ENCODE assay signal across 25 mouse cellular contexts in the genomic region with DNA sequence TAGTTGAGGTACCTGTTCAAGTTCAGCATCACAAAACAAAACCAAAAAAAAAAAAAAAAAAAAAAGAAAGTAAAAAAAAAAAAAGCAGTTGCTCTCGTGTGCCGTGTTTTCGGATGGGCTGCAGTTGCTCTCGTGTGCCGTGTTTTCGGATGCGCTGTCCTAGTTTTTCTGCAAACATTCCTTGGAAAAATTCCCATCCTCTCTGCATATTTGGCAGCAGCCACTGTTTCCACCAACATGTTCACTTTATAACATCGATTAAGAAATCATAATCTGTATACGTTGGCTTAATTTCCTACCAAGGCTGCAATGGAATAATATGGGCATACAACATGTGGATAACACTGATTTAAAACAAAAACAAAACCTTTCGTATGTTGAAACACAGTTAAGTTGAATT. TPM values are rescaled to one million over a fixed set of nuclear protein-coding genes. Genes with fewer than 3 reads are reported as not detected.
DNase-seq lines count a peak whose midpoint lies in the region; ATAC-seq and TF ChIP-seq lines count a peak whose summit lies in the region.
"Had no signal": no experiment of that assay in that cellular context is flagged by ENCODE, and none has a peak within 500 bp of the region (broad histone marks: within the 10 kb centered on the region; RNA-seq: fewer than 3 reads in every experiment).

No protein-coding gene starts in this region.

- no peak for ATAC-seq in kidney, embryonic 15.5 days (replicated peaks; ENCODE audit: low FRiP score)
- peak; percentile 58; the same call in 1 of the 2 replicates for ATAC-seq in lung, embryonic 15.5 days (ENCODE audit: borderline replicate concordance, extremely low read depth, low FRiP score, low TSS enrichment)
- ATAC-seq in activated CD4-positive, CD25-positive, alpha-beta regulatory T cell, adult 4 months = no peak
- ATAC-seq: forebrain, embryonic 15.5 days had no signal

- WGBS in cerebellum, adult 2 months = 19% methylated on average over 10 of the region's 10 CpGs
- 62% methylated on average over 10 of the region's 10 CpGs for WGBS in kidney, adult 2 months
- WGBS in kidney, embryonic 15.5 days = 91% methylated on average over 10 of the region's 10 CpGs
- 58% methylated on average over 10 of the region's 10 CpGs for WGBS in lung, embryonic 15.5 days
- WGBS in lung, adult 2 months = 70% methylated on average over 10 of the region's 10 CpGs

- no peak for TF ChIP-seq POLR2A in cerebellum, adult 2 months (IDR thresholded peaks at IDR 0.05; ENCODE audit: borderline replicate concordance, insufficient read depth, low read length)
- TF ChIP-seq POLR2A in kidney, adult 2 months (IDR thresholded peaks at IDR 0.05; ENCODE audit: low read depth, low read length) = no peak
- no peak for TF ChIP-seq POLR2A in lung, adult 2 months (IDR thresholded peaks at IDR 0.05; ENCODE audit: borderline replicate concordance, extremely low read depth, low read depth, low read length)

- peak in 1 of 2 experiments; percentile 59 for DNase-seq in cerebellum, adult 2 months
- DNase-seq in cerebellum, adult 11 months = no peak
- peak; percentile 32 for DNase-seq in kidney, adult 2 months
- no peak for DNase-seq in lung, adult 2 months
- DNase-seq in fat pad, adult 2 months (ENCODE audit: extremely low read depth, low read depth, low spot score) = peak; percentile 40
- DNase-seq: adrenal gland, postnatal 25 days; cerebellum, adult 11-12 months; cerebellum, postnatal 36 days; embryo, embryonic 11 days; gastrocnemius, postnatal 10 days; heart, postnatal 36 days; kidney, adult 11 months; kidney, postnatal 10 days; liver, embryonic 13.5 days had no signal

- no peaks in the 10 kb centered on the region for H3K27me3 ChIP-seq in cerebellum, adult 2 months (ENCODE audit: control insufficient read depth, insufficient read depth, low read length)
- no peaks in the 10 kb centered on the region for H3K27me3 ChIP-seq in kidney, adult 2 months (replicated peaks; ENCODE audit: control insufficient read depth, insufficient read depth, low read length)
- H3K27me3 ChIP-seq in kidney, embryonic 15.5 days = no peaks in the 10 kb centered on the region
- no peaks in the 10 kb centered on the region for H3K27me3 ChIP-seq in lung, embryonic 15.5 days
- H3K27me3 ChIP-seq: embryonic facial prominence, embryonic 13.5 days; forebrain, embryonic 15.5 days; heart, embryonic 13.5 days; hindbrain, embryonic 13.5 days; limb, embryonic 13.5 days; liver, embryonic 13.5 days; midbrain, embryonic 12.5 days had no signal

- no peak overlapping the region for H3K9ac ChIP-seq in kidney, embryonic 15.5 days
- H3K9ac ChIP-seq in lung, embryonic 15.5 days = no peak overlapping the region
- H3K9ac ChIP-seq: embryonic facial prominence, embryonic 13.5 days; forebrain, embryonic 15.5 days; heart, embryonic 13.5 days; hindbrain, embryonic 13.5 days; limb, embryonic 13.5 days; liver, embryonic 13.5 days; midbrain, embryonic 12.5 days had no signal

- H3K9me3 ChIP-seq in kidney, embryonic 15.5 days (replicated peaks) = no peaks in the 10 kb centered on the region
- H3K9me3 ChIP-seq in lung, embryonic 15.5 days = no peaks in the 10 kb centered on the region
- H3K9me3 ChIP-seq: embryonic facial prominence, embryonic 13.5 days; forebrain, embryonic 15.5 days; heart, embryonic 13.5 days; hindbrain, embryonic 13.5 days; limb, embryonic 13.5 days; liver, embryonic 13.5 days; midbrain, embryonic 12.5 days had no signal

- H3K4me1 ChIP-seq in cerebellum, adult 2 months (ENCODE audit: control insufficient read depth, insufficient read depth, low read length) = 0 out of 2 replicates have a peak, but pooled peaks cover under 1% of the 10 kb centered on the region
- H3K4me1 ChIP-seq in kidney, adult 2 months (ENCODE audit: control insufficient read depth, insufficient read depth, low read length) = peaks cover 4% of the 10 kb centered on the region
- H3K4me1 ChIP-seq in kidney, embryonic 15.5 days = peaks cover 10% of the 10 kb centered on the region; the same call in 1 of the 2 replicates
- H3K4me1 ChIP-seq in lung, embryonic 15.5 days = peaks cover 2% of the 10 kb centered on the region; the same call in 1 of the 2 replicates
- H3K4me1 ChIP-seq in lung, adult 2 months (ENCODE audit: control insufficient read depth, insufficient read depth, low read length) = peaks cover 2% of the 10 kb centered on the region
- H3K4me1 ChIP-seq: midbrain, embryonic 12.5 days had no signal

- H3K36me3 ChIP-seq in kidney, adult 2 months (ENCODE audit: control insufficient read depth, insufficient read depth, low read length) = peaks cover 4% of the 10 kb centered on the region; the same call in 1 of the 2 replicates
- H3K36me3 ChIP-seq in kidney, embryonic 15.5 days = peaks cover 46% of the 10 kb centered on the region
- peaks cover 34% of the 10 kb centered on the region for H3K36me3 ChIP-seq in lung, embryonic 15.5 days

- H3K27ac ChIP-seq in cerebellum, adult 2 months (ENCODE audit: insufficient read depth, low read length) = no peak overlapping the region
- H3K27ac ChIP-seq in kidney, adult 2 months (ENCODE audit: insufficient read depth, low read depth, low read length) = no peak overlapping the region
- H3K27ac ChIP-seq in kidney, embryonic 15.5 days = no peak overlapping the region
- no peak overlapping the region for H3K27ac ChIP-seq in lung, embryonic 15.5 days
- H3K27ac ChIP-seq: embryonic facial prominence, embryonic 13.5 days; forebrain, embryonic 15.5 days; heart, embryonic 13.5 days; hindbrain, embryonic 13.5 days; limb, embryonic 13.5 days; liver, embryonic 13.5 days; midbrain, embryonic 12.5 days; stomach, postnatal 0 days had no signal

- peak overlapping the region; percentile 29 for H3K4me3 ChIP-seq in cerebellum, adult 2 months (replicated peaks; ENCODE audit: insufficient read depth, low read depth, low read length)
- H3K4me3 ChIP-seq in kidney, adult 2 months (ENCODE audit: insufficient read depth, low read depth, low read length) = no peak overlapping the region
- H3K4me3 ChIP-seq in kidney, embryonic 15.5 days (replicated peaks) = no peak overlapping the region
- H3K4me3 ChIP-seq in lung, embryonic 15.5 days = no peak overlapping the region
- H3K4me3 ChIP-seq in lung, adult 2 months (replicated peaks; ENCODE audit: extremely low read depth, low read depth, low read length) = no peak overlapping the region
- H3K4me3 ChIP-seq: embryonic facial prominence, embryonic 13.5 days; erythroblast, embryonic 14.5 days; forebrain, embryonic 15.5 days; heart, embryonic 13.5 days; hindbrain, embryonic 13.5 days; limb, embryonic 13.5 days; liver, embryonic 13.5 days; midbrain, embryonic 12.5 days had no signal

- no peak overlapping the region for H3K4me2 ChIP-seq in kidney, embryonic 15.5 days
- no peak overlapping the region for H3K4me2 ChIP-seq in lung, embryonic 15.5 days
- H3K4me2 ChIP-seq: embryonic facial prominence, embryonic 13.5 days; forebrain, embryonic 15.5 days; heart, embryonic 13.5 days; hindbrain, embryonic 13.5 days; limb, embryonic 13.5 days; liver, embryonic 13.5 days; midbrain, embryonic 12.5 days had no signal

- no peak for TF ChIP-seq CTCF in cerebellum, adult 2 months (IDR thresholded peaks at IDR 0.05; ENCODE audit: borderline replicate concordance, insufficient read depth, low read depth, low read length)
- no peak for TF ChIP-seq CTCF in kidney, adult 2 months (conservative IDR thresholded peaks at IDR 0.05; ENCODE audit: insufficient read depth, insufficient read length, low read depth, low read length)
- no peak for TF ChIP-seq CTCF in lung, adult 2 months (IDR thresholded peaks at IDR 0.05; ENCODE audit: insufficient read depth, low read length)

RNA-seq across cellular contexts. Expression of a gene that starts 6.2 kb away (rescaled TPM):
- polyA plus RNA-seq in cerebellum, adult 2 months (2012; rRNA removed) = 45.0 and 49.9 TPM in 2 replicates
- 49.1 and 57.0 TPM in 2 replicates for polyA plus RNA-seq in kidney, adult 2 months (2012; rRNA removed)
- 49.6 and 53.7 TPM in 2 replicates for polyA plus RNA-seq in kidney, embryonic 15.5 days (2015; fragmentation: Nextera tagmentation; extraction: Ambion mirVana)
- polyA plus RNA-seq in lung, embryonic 15.5 days (2015; fragmentation: Nextera tagmentation; extraction: Ambion mirVana) = 48.5 and 53.5 TPM in 2 replicates
- polyA plus RNA-seq in lung, adult 2 months (2012; rRNA removed) = 13.9 and 22.4 TPM in 2 replicates
- 10 to 100 TPM; 22.7 to 22.8 TPM for polyA plus RNA-seq in activated CD4-positive, CD25-positive, alpha-beta regulatory T cell, adult 4 months (2017; shearing (Covaris generic))

RNA-seq across cellular contexts. Expression of a gene that starts 6.4 kb away (rescaled TPM):
- 93.5 and 104 TPM in 2 replicates for polyA plus RNA-seq in cerebellum, adult 2 months (2012; rRNA removed)
- 9.7 and 11.3 TPM in 2 replicates for polyA plus RNA-seq in kidney, adult 2 months (2012; rRNA removed)
- polyA plus RNA-seq in kidney, embryonic 15.5 days (2015; fragmentation: Nextera tagmentation; extraction: Ambion mirVana) = 156 and 162 TPM in 2 replicates
- polyA plus RNA-seq in lung, embryonic 15.5 days (2015; fragmentation: Nextera tagmentation; extraction: Ambion mirVana) = 135 and 136 TPM in 2 replicates
- polyA plus RNA-seq in lung, adult 2 months (2012; rRNA removed) = 4.3 and 6.7 TPM in 2 replicates
- polyA plus RNA-seq in activated CD4-positive, CD25-positive, alpha-beta regulatory T cell, adult 4 months (2017; shearing (Covaris generic)) = 10 to 100 TPM; 77.0 to 85.1 TPM

RNA-seq across cellular contexts. Expression of a gene that starts 36.7 kb away (rescaled TPM):
- 87.5 and 95.5 TPM in 2 replicates for polyA plus RNA-seq in cerebellum, adult 2 months (2012; rRNA removed)
- polyA plus RNA-seq in kidney, adult 2 months (2012; rRNA removed) = 21.6 and 25.6 TPM in 2 replicates
- 34.0 and 34.1 TPM in 2 replicates for polyA plus RNA-seq in kidney, embryonic 15.5 days (2015; fragmentation: Nextera tagmentation; extraction: Ambion mirVana)
- 30.5 and 32.4 TPM in 2 replicates for polyA plus RNA-seq in lung, embryonic 15.5 days (2015; fragmentation: Nextera tagmentation; extraction: Ambion mirVana)
- 34.7 and 37.9 TPM in 2 replicates for polyA plus RNA-seq in lung, adult 2 months (2012; rRNA removed)
- polyA plus RNA-seq in activated CD4-positive, CD25-positive, alpha-beta regulatory T cell, adult 4 months (2017; shearing (Covaris generic)) = 10 to 100 TPM in 1 of 2 experiments, 1 to 10 TPM in 1; 10.0 to 14.0 TPM

RNA-seq across cellular contexts. Expression of a gene that starts 36.9 kb away (rescaled TPM):
- polyA plus RNA-seq in cerebellum, adult 2 months (2012; rRNA removed) = 45.7 and 47.6 TPM in 2 replicates
- polyA plus RNA-seq in kidney, adult 2 months (2012; rRNA removed) = 9.6 and 12.5 TPM in 2 replicates
- 31.0 and 31.5 TPM in 2 replicates for polyA plus RNA-seq in kidney, embryonic 15.5 days (2015; fragmentation: Nextera tagmentation; extraction: Ambion mirVana)
- polyA plus RNA-seq in lung, embryonic 15.5 days (2015; fragmentation: Nextera tagmentation; extraction: Ambion mirVana) = 33.1 and 33.2 TPM in 2 replicates
- 10.4 and 10.5 TPM in 2 replicates for polyA plus RNA-seq in lung, adult 2 months (2012; rRNA removed)
- polyA plus RNA-seq in activated CD4-positive, CD25-positive, alpha-beta regulatory T cell, adult 4 months (2017; shearing (Covaris generic)) = 10 to 100 TPM; 23.4 to 27.0 TPM

Comparison
In these comparisons a context has a peak if more than half of its experiments do, and no peak if none do; other contexts are left out.
1. DNase-seq: peak in kidney, adult 2 months (single experiment) and fat pad, adult 2 months (single experiment); none in cerebellum, adult 11 months (single experiment) and lung, adult 2 months (single experiment).